Mouse (Mus musculus): Measurements from ENCODE around the gene Pyy.

Gene Pyy

GRCm38 (mm10) chr11:102089088-102089808, 18.4 kb downstream of the Pyy start:
- no peak for DNase-seq

GRCm38 (mm10) chr11:102087931-102088898, 19.4 kb downstream of the Pyy start, which contains the start of gene Mpp2:
Mpp2 (minus strand) TSS chr11:102088515.
- DNase-seq, result no peak

GRCm38 (mm10) chr11:102087081-102087751, 20.4 kb downstream of the Pyy start:
- DNase-seq, result peak; percentile 15 to 31

GRCm38 (mm10) chr11:102086331-102086730, 21.3 kb downstream of the Pyy start:
- DNase-seq, result no peak

- DNase-seq, result no peak
Observed at GRCm38 (mm10) chr11:102084159-102084558, 23.5 kb downstream of the Pyy start.

GRCm38 (mm10) chr11:102083193-102083592, 24.4 kb downstream of the Pyy start:
- DNase-seq, result no peak

GRCm38 (mm10) chr11:102082322-102082721, 25.3 kb downstream of the Pyy start:
- DNase-seq, result no peak

- DNase-seq, result no peak
Observed at GRCm38 (mm10) chr11:102073722-102074121, 33.9 kb downstream of the Pyy start.

GRCm38 (mm10) chr11:102072729-102073128, 34.9 kb downstream of the Pyy start:
- DNase-seq, result no peak

- no peak for DNase-seq
Observed at GRCm38 (mm10) chr11:102070426-102070825, 37.2 kb downstream of the Pyy start.

GRCm38 (mm10) chr11:102069633-102070032, 38.0 kb downstream of the Pyy start:
- DNase-seq, result no peak

- no peak for DNase-seq
Observed at GRCm38 (mm10) chr11:102068969-102069368, 38.7 kb downstream of the Pyy start.

- no peak for DNase-seq
Observed at GRCm38 (mm10) chr11:102063076-102063475, 44.6 kb downstream of the Pyy start.

GRCm38 (mm10) chr11:102061941-102062473, 45.6 kb downstream of the Pyy start:
- no peak for DNase-seq

- peak; percentile 14 to 22 for DNase-seq
Observed at GRCm38 (mm10) chr11:102061236-102061940, 46.2 kb downstream of the Pyy start.
